Mouse (Mus musculus) erythroblast, adult 5-6 weeks (primary cell): ENCODE data around the gene Ktn1. TPM values are rescaled to one million over a fixed set of nuclear protein-coding genes. Genes with fewer than 3 reads are reported as not detected.

Source experiments
- ATAC-seq: replicated peaks from 2 replicates; pipeline ENCODE4 v1.8.0; 2016; ENCODE audit warnings: moderate number of reproducible peaks, mild to moderate bottlenecking, moderate TSS enrichment, inconsistent platforms; ENCODE audit not compliant: poor library complexity, low FRiP score, severe bottlenecking
- total RNA-seq, 2 experiments: library from RNA; stranded (forward) in 1 of 2; stranded (reverse) in 1 of 2; fragments of 150-400 nt in 1 of 2; fragments of 200-764, 138-1000 nt in 1 of 2; gene quantifications; 2 replicates each; pipeline versions ENCODE4 v1.2.3 to v1.2.4; 2015 to 2017; ENCODE audit warnings: low replicate concordance in 2 of 2

Ktn1 gene
- total RNA-seq, 2 experiments from 2014 or later, result 17.8 to 48.0 TPM

- ATAC-seq, result no peak
Observed at GRCm38 (mm10) chr14:47663844-47664469, 15.7 kb downstream of the Ktn1 start.

DNA sequence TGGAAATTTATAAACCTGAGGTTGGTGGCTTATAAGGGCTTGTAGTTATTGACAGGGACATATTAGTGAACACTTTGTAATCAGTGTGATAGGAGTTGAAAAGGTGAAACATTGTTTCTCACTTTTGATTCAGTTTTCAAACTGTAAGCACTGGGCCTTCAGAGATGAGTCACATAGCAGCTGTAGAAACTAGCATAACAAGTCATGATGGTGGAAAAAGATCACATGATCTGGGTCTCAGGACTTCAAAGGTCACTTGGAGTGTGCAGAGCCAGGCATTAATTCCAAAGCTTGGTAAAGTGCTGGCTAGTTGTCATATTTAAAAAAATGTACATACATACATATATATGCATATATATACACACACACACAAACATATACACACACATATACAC is 16.2 kb downstream of the Ktn1 start:
- no peak for ATAC-seq

DNA sequence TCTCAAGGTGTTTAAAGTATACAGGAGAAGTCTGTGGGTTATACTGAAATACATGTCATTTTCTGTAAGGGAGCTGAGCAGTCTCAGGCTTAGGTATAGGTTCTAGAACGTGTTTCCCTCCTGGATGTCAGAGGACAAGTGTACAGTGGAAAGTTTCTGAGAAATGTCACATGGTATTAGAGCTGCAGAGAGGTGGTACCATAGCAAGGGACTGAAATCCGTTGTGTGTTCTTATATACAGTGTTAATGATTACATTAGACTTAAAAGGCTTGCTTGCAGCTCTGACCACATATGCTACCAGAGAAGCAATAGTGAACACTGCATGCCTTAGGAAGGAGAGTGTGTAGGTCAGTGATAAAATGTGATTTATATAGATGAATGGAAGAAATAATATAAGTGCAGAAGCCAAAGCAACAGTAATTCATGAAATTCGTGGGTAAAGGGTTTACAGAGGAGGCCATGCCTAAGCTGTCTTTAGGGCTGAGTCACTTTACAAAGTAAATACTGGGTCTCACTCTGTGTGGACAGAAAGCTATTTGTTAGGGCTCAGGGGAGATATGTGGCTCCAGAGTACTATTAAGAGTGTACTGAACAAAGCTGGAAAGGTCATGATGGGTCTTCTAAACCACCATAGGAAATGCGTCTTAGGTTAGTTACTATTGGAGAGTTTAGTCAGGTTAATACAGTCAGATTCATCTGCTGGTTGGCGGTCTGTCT is 17.0 kb downstream of the Ktn1 start:
- no peak for ATAC-seq

- no peak for ATAC-seq
Observed at GRCm38 (mm10) chr14:47668096-47668495, 19.8 kb downstream of the Ktn1 start.

DNA sequence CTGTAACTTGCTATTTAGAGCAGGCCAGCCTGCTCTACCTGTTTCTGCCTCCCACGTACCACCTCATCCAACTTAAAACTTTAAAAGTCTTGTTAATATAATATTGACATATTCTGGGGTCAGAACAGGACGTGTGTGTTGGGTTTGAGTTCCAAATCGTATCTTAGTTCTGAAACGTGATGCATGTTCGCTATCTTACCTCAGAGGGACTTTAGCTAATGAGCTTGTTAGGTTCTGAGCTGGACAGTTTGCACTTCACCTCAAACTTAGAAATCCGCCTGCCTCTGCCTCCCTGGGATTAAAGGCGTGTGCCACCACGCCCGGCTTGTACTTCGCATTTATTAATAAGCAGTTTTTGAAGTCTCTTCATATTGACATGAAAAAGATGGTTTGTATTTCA is 34.6 kb downstream of the Ktn1 start:
- no peak for ATAC-seq

GRCm38 (mm10) chr14:47684579-47684978 is 36.3 kb downstream of the Ktn1 start:
- no peak for ATAC-seq

GRCm38 (mm10) chr14:47699126-47699525 is 50.9 kb downstream of the Ktn1 start:
- ATAC-seq, result no peak

DNA sequence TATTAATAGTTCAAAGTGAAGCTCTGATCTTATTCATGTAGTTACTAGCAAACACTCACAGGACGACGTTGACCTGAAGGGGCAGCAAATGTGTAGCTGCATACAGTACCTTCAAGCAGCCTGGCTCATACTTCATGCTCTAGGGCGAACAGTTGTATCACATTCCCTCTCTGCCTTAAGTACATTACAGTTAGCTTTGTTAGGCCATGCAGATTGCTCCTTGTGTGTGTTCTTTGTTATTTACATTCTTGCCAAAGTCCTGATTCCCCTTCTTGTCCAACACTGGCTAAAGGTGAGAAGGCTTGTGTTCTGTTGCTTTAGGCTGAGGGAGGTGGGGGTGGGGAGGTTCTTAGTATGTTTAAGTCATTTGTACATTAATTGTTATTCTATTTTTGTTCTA is 61.3 kb downstream of the Ktn1 start:
- no peak for ATAC-seq

GRCm38 (mm10) chr14:47715771-47716170 is 67.5 kb downstream of the Ktn1 start:
- no peak for ATAC-seq

DNA sequence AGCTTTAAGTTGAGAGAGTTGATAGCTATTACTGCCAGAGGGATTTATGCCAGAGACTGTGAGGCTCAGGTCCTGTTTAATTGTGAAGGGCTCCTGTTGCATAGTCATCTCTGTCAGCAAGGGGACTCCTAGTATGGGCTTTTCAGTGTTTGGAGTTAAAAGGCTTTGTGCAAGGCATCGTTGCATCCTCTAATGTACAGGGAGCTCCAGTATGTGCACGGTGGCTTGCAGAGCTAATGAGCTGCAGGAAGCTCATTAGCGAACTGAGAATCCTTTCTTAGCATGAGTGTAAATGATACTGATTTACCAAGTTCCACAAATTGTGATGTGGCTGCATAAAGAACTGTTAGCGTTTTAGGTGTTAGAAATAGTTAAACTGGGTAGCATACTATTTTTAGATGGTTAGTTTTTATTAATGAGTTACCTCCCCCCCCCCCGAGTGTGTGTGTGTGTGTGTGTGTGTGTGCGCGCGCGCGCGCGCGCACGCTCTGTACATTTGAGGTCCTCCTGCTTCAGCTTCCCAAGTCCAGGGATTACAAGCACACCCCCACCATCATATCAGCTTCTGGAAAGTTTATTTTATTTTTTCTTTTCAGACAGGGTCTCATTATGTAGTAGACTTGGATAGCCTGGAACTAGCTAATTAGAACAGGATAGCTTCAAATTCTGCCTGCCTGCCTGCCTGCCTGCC is 69.8 kb downstream of the Ktn1 start:
- ATAC-seq, result no peak

DNA sequence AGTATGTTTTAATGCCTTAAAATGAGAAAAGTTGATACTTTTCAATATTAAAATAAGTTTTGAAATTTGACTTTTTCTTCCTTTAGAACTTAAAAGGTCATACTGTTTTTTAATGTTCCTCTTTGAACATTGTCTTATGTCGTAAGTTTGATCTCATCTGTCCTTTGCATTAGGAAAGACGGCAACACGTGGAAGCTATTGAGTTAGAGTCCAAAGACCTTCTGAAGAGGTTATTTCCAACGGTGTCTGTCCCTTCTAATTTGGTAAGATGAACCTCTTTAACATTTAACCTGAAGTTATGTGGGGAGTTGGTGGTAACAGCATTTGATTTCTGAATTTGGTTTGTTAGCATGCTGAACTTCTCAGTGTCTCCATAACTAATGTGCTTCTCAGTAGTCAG is 71.8 kb downstream of the Ktn1 start:
- ATAC-seq, result no peak

DNA sequence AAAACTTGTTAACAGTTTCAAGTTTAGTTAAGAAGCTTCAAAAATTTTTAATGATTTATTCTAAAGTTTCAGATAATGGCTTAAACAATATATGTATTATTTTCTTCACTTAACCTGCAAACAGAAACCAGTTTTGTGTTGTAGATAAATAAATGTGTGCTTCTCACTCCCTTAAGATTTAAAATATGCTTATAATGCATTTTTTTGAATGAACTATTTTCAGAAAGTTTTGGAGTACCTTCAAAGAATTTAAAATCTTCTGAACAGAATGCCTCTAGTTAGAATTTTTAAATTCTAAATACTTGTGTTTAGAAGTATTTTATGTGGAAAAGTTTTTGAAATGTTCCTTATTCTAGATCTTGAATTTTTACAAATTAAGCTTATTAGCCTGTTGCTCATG is 74.8 kb downstream of the Ktn1 start:
- no peak for ATAC-seq

DNA sequence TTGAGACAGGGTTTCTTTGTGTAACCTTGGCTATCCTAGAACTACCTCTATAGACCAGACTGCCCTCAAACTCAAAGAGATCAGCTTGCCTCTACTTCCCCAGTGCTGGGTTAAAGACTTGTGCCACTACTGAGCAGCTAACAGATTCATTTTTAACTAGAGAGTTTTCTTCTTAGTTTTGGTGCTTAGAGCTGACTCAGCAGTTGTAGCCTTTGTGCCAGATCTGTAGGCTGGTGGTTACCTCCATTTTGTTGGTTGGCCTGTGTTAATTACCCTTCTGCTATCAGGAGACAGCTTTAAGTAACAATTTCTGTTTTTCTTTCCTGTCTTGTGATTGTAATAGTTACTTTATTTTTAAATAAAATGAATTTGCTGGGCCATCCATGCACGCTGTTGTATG is 80.3 kb downstream of the Ktn1 start:
- no peak for ATAC-seq

DNA sequence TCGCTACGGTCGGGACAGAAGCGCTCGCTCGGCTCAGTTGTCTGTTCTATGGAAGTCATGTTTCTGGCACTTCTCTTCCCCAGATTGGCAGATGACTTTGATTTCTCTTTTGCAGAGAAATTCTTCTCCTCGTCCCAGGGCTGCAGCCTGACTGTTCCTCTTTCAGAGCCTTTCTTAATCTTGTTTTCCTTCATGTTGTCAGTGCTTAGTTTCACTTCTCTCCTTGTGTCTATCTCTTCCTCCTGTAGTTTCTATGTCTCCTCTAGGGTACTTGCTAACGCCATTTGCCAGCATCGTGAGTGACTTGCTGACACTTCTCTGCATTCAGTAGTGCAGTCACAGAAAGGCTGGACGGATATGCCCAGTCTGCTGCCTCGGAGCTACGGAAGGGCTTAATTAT is 87.1 kb downstream of the Ktn1 start:
- no peak for ATAC-seq

GRCm38 (mm10) chr14:47736471-47736870 is 88.2 kb downstream of the Ktn1 start:
- no peak for ATAC-seq

DNA sequence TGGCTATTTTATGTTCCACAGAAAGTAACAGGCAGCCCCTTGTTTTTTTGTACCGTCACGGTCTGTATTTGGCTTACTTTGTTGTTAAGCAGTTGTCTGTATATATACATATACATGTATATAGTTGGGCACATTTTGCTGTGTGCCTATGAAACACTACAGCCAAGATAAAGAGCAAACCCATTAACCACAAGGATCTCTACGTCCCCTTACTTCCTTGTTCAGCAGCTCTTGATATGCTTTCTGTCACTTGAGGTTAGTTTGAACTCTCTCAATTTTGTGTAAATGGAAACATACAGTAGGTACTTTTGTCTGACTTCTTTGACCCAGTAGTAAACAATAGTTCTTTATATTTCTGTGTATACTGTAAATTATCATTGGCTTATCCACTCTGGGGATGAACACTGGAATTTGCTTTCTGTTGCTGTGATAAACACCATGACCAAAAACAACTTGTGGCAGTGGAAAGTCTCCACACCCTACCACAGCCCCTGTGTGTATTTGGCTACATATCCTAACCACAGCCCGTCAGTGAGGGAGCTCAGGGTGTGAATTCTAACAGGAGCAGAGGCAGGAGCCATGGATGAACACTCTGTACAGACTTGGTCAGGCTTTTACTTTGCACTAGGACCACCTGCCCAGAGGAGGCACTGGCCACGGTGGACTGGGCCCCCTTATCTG is 92.2 kb downstream of the Ktn1 start:
- no peak for ATAC-seq

DNA sequence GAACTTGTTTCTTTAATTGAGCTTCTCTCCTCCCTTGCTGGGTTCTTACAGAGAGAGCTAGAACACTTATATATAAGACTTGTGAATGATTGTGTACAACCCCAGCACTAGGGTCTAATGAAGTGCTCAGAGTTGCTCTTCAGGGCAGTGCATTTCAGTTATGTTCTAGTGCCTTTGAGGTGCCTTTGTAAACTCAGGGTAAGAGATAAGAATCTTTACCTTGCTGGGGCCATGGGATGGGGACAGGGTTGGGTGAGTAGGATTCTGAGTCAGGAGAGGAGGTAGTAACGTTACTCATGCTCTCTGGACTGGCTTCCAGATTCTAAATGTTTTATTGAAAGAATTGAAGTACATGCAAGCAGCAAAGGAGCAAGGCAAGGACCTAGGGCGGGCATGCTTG is 92.8 kb downstream of the Ktn1 start:
- no peak for ATAC-seq

GRCm38 (mm10) chr14:47742674-47743073 is 94.4 kb downstream of the Ktn1 start:
- no peak for ATAC-seq

GRCm38 (mm10) chr14:47745086-47745485 is 96.8 kb downstream of the Ktn1 start:
- no peak for ATAC-seq

- ATAC-seq, result no peak
Observed at GRCm38 (mm10) chr14:47747536-47747935, 99.3 kb downstream of the Ktn1 start.

- no peak for ATAC-seq
Observed at GRCm38 (mm10) chr14:47748714-47749113, 100.5 kb downstream of the Ktn1 start.
